Mouse (Mus musculus): Measurements from ENCODE around the gene Coq8b.

The Coq8b gene

GRCm38 (mm10) chr7:27232781-27233281, at the start of gene Coq8b:
Coq8b (plus strand) TSS chr7:27233023.
- peak; percentile 88 for DNase-seq

GRCm38 (mm10) chr7:27184964-27185363, 47.9 kb upstream of the Coq8b start:
- no peak for DNase-seq

- no peak for DNase-seq
Observed at GRCm38 (mm10) chr7:27185986-27186385, 46.8 kb upstream of the Coq8b start.

GRCm38 (mm10) chr7:27189271-27189931, 43.4 kb upstream of the Coq8b start:
- no peak for DNase-seq

- DNase-seq: no peak
Observed at GRCm38 (mm10) chr7:27192434-27192833, 40.4 kb upstream of the Coq8b start.

GRCm38 (mm10) chr7:27193731-27194130, 39.1 kb upstream of the Coq8b start:
- DNase-seq: no peak

- peak; percentile 94 for DNase-seq
Observed at GRCm38 (mm10) chr7:27195681-27196611, 36.9 kb upstream of the Coq8b start, which contains the start of the genes BC024978 and Snrpa. BC024978 (plus strand) TSS chr7:27195781. Snrpa (minus strand) TSS chr7:27196271.

GRCm38 (mm10) chr7:27197136-27197535, 35.7 kb upstream of the Coq8b start:
- DNase-seq: no peak

- no peak for DNase-seq
Observed at GRCm38 (mm10) chr7:27197634-27198033, 35.2 kb upstream of the Coq8b start.

- no peak for DNase-seq
Observed at GRCm38 (mm10) chr7:27198355-27198754, 34.5 kb upstream of the Coq8b start.

GRCm38 (mm10) chr7:27198779-27199178, 34.0 kb upstream of the Coq8b start:
- DNase-seq: no peak

- no peak for DNase-seq
Observed at GRCm38 (mm10) chr7:27203730-27204449, 28.9 kb upstream of the Coq8b start.

- no peak for DNase-seq
Observed at GRCm38 (mm10) chr7:27212626-27213025, 20.2 kb upstream of the Coq8b start.

GRCm38 (mm10) chr7:27218586-27218985, 14.2 kb upstream of the Coq8b start:
- DNase-seq: peak; percentile 56

GRCm38 (mm10) chr7:27219937-27220336, 12.9 kb upstream of the Coq8b start:
- no peak for DNase-seq

GRCm38 (mm10) chr7:27221939-27222338, 10.9 kb upstream of the Coq8b start:
- no peak for DNase-seq

GRCm38 (mm10) chr7:27222538-27222937, 10.3 kb upstream of the Coq8b start:
- no peak for DNase-seq

GRCm38 (mm10) chr7:27224877-27225575, 7.8 kb upstream of the Coq8b start:
- DNase-seq: peak; percentile 38

- no peak for DNase-seq
Observed at GRCm38 (mm10) chr7:27227276-27227675, 5.5 kb upstream of the Coq8b start.

- DNase-seq: peak; percentile 44
Observed at GRCm38 (mm10) chr7:27227676-27228075, 5.1 kb upstream of the Coq8b start.

- DNase-seq: peak; percentile 83
Observed at GRCm38 (mm10) chr7:27228281-27228821, 4.5 kb upstream of the Coq8b start, which contains the start of gene Itpkc. Itpkc (minus strand) TSS chr7:27228661.

- no peak for DNase-seq
Observed at GRCm38 (mm10) chr7:27228865-27229264, 4.0 kb upstream of the Coq8b start.

All from cerebellum, adult 11 months (tissue).